Mouse (Mus musculus) layer of hippocampus, adult 11-12 months (tissue): ENCODE data around the gene Gm27021.

Source experiments
- DNase-seq: peaks from one replicate; pipeline ENCODE4 v3.0.0; 2022; ENCODE audit warnings: low spot score

The Gm27021 gene

DNA sequence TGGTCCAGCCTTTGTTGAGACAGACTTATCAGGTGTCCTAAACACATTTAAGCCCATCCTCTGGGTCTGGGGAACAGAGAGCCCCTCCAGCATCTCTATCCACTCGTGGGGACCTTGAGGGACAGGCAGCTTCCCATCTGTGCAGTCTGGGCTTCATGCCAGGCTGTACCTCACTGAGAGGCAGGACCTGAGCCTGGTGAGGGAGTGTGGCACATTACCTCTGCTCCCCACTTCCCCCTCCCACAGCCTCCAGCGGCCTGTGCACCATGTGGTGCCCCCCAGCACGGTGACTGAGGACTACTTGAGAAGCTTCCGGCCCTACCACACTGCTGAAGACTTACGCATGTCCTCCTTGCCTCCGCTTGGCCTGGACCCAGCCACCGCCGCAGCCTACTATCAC lies 101.2 kb downstream of the Gm27021 start:
- DNase-seq: no peak

GRCm38 (mm10) chr8:120565151-120565711 lies 102.6 kb downstream of the Gm27021 start:
- DNase-seq: no peak

- peak; percentile 87 for DNase-seq
These were observed 103.7 kb downstream of the Gm27021 start for GRCm38 (mm10) chr8:120563851-120564837.

- DNase-seq: no peak
These were observed 104.5 kb downstream of the Gm27021 start for GRCm38 (mm10) chr8:120563348-120563724.

DNA sequence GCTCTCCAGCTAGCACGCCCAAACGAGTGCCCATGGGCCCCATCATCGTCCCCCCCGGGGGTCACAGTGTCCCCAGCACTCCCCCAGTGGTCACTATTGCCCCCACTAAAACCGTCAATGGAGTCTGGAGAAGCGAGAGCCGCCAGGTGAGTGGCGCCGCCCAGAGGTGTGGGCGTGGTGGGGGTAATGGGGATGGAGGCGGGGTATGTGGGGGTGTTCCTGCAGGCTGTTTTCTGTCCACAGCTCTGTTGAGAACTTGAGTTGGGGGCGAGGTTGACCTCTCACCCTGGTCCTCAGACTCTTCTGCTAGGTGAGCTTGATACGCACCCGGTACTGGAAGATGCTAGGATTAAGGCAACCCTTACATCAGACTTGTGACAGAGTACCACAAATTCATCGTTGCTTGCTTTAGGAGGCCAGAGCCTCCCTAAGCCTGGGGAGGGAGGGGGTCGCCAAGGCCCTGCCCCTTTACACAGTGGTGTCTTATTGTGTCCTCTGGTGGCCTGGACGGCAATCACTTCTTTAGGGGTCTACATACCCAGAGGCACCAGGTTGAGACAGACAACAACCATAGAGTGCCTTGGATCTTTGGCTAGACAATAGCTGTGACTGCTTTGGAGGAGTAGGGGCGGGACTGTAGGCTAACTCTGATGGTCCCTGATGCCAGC lies 105.1 kb downstream of the Gm27021 start:
- no peak for DNase-seq

DNA sequence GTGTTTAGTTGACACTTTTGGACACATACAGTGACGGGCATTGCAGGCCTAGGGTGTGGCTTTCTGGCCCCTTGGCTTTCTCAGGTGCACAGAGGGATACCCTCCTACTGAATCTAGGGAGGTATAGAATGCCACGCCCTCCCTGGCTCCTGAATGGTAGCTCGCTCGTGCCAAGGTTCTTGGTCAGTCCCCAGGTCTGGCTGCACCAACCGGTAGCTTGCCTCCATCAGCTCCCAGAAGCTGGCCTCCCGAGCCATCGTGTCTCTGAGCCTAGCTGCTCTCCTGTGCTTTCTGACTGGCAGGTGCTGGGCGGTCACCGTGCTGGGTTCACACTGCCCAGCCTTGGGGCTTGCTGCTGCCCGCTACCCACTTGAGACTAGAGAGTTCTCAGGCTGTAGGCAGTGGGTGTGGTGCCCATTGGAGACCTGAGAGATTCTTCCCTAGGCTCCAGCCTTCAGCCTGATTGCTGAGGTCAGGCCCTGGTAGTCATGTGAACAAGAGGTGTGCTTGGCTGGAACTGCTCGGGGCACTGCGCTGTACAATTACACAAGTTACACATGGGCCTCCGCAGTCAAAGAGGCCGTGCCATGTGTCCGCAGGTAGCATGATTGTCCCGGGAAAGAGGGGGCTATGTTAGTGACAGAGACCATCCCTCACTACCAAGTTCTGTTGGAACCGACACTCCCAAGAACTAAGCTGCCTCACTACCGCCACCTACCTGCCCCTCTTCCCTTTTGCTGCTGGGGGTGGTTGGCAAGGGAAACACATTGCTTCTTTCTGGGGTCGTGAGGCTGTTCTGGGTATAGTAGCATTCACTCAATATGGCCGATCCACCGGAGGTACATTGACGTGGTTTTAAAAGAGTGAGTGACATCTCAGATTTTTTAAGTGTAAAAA lies 106.1 kb downstream of the Gm27021 start:
- DNase-seq: no peak

DNA sequence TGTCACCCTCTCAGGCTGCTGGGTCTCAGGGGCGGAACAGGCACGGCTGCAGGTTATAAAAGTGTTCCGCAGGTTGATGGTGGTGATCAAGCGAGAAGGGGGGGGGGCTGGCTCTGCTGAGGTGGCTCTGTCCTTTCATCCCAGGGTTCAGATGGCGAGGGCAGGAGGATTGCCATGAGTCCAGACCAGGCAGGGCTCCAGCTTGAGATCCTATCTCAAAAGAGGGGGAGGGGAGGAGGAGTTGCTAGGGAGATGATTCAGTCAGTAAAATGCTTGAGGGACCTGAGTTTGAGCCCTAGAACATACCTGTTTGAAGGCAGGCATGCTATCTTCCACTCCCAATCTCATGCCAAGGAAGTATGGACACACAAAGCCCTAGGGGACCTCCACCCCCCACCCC lies 107.3 kb downstream of the Gm27021 start:
- DNase-seq: no peak

DNA sequence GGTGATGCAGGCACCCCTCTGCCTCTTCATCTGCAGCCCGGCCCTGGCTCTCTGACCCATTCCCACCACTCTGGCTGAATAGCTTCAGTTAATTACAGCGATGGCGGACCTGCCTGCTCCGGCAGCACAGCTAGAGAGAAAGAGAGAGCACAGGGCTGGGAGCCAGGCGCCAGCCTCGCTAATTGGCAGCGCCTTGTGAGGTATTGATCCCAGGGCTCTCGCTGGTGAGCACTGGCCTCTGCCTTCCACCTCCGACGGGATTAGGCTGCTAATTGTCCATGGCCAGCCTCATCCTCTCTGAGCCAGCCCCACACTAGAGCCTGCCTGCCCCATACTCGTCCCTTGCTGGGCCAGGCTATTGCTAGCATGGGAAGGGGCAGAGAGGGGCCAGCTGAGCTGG lies 108.2 kb downstream of the Gm27021 start:
- DNase-seq: no peak
